Mouse (Mus musculus) embryonic facial prominence, embryonic 12.5 days (tissue): Measurements from ENCODE around the gene Kcnj12. TPM values are rescaled to one million over a fixed set of nuclear protein-coding genes. Genes with fewer than 3 reads are reported as not detected.

Experiments
- ATAC-seq: fragments of 200-750 bp; cut with Nextera tagmentation; 2 replicates; pipeline ENCODE4 v1.8.0; 2017; ENCODE audit not compliant: insufficient number of reproducible peaks, insufficient read depth, low FRiP score, low TSS enrichment
- H3K27ac ChIP-seq: fragments of 300-500 bp; sonication (generic); 2 replicates; pipeline ENCODE4 v1.5.1; 2016; ENCODE audit warnings: mild to moderate bottlenecking
- H3K27me3 ChIP-seq: fragments of 300-500 bp; sonication (generic); 2 replicates; pipeline ENCODE4 v1.6.1; 2016; ENCODE audit warnings: mild to moderate bottlenecking, moderate library complexity
- H3K36me3 ChIP-seq: fragments of 300-500 bp; sonication (generic); 2 replicates; pipeline ENCODE4 v1.6.1; 2016; ENCODE audit warnings: mild to moderate bottlenecking
- H3K4me1 ChIP-seq: fragments of 300-500 bp; sonication (generic); 2 replicates; pipeline ENCODE4 v1.6.1; 2016
- H3K4me2 ChIP-seq: fragments of 300-500 bp; sonication (generic); replicated peaks from 2 replicates; pipeline ENCODE4 v1.6.1; 2016; ENCODE audit warnings: mild to moderate bottlenecking, moderate library complexity
- H3K4me3 ChIP-seq: fragments of 300-500 bp; sonication (generic); 2 replicates; pipeline ENCODE4 v1.5.1; 2016; ENCODE audit warnings: mild to moderate bottlenecking
- H3K9ac ChIP-seq: fragments of 300-500 bp; sonication (generic); 2 replicates; pipeline ENCODE4 v1.6.1; 2016; ENCODE audit warnings: mild to moderate bottlenecking, moderate library complexity
- H3K9me3 ChIP-seq: fragments of 300-500 bp; sonication (generic); 2 replicates; pipeline ENCODE4 v1.6.1; 2016; ENCODE audit warnings: mild to moderate bottlenecking, moderate library complexity
- WGBS: fragments of 180-500 bp; shearing (Covaris S2); methylation state at CpG from one replicate; pipeline ENCODE4 v1.1.7; 2016; 5-methylcytosine and 5-hydroxymethylcytosine counted together
- polyA plus RNA-seq: library from polyadenylated mRNA; unstranded; fragments of >200 nt; fragmentation: Nextera tagmentation; extraction: Ambion mirVana; gene quantifications from 2 replicates; pipeline ENCODE4 v1.2.1, GENCODE M21; 2016

Gene Kcnj12
- polyA plus RNA-seq, 1 experiment from 2014 or later, result 3.9 TPM

GRCm38 (mm10) chr11:61040856-61041652 lies 18.7 kb downstream of the Kcnj12 start:
- no peak overlapping the region for H3K4me3 ChIP-seq
- H3K9ac ChIP-seq, result no peak overlapping the region
- H3K27ac ChIP-seq, result no peak overlapping the region
- peaks cover 5% of the 10 kb centered on the region; the same call in 1 of the 2 replicates for H3K27me3 ChIP-seq
- 83% methylated on average over 11 of the region's 11 CpGs for WGBS
- no peak for ATAC-seq
- H3K4me2 ChIP-seq, result no peak overlapping the region
- 0 out of 2 replicates have a peak, but pooled peaks cover 3% of the 10 kb centered on the region for H3K4me1 ChIP-seq
- no peaks in the 10 kb centered on the region for H3K36me3 ChIP-seq
- no peaks in the 10 kb centered on the region for H3K9me3 ChIP-seq

- Histone ChIP-seq H3K9ac (no peak overlapping the region), H3K27ac (no peak overlapping the region), H3K9me3 (no peaks in the 10 kb centered on the region), H3K27me3 (peaks cover 5% of the 10 kb centered on the region; the same call in 1 of the 2 replicates), H3K4me3 (no peak overlapping the region), H3K36me3 (no peaks in the 10 kb centered on the region), H3K4me2 (no peak overlapping the region), H3K4me1 (0 out of 2 replicates have a peak, but pooled peaks cover 4% of the 10 kb centered on the region)
- WGBS, result 30% methylated on average over 8 of the region's 8 CpGs
- no peak for ATAC-seq
Observed at GRCm38 (mm10) chr11:61042593-61042992, 20.2 kb downstream of the Kcnj12 start.

GRCm38 (mm10) chr11:61043055-61043992 lies 21.0 kb downstream of the Kcnj12 start:
- no peak for ATAC-seq
- H3K9ac ChIP-seq, result no peak overlapping the region
- H3K27me3 ChIP-seq, result peaks cover 5% of the 10 kb centered on the region; the same call in 1 of the 2 replicates
- H3K4me3 ChIP-seq, result no peak overlapping the region
- no peak overlapping the region for H3K27ac ChIP-seq
- no peak overlapping the region for H3K4me2 ChIP-seq
- 76% methylated on average over 12 of the region's 12 CpGs for WGBS
- H3K4me1 ChIP-seq, result 0 out of 2 replicates have a peak, but pooled peaks cover 4% of the 10 kb centered on the region
- no peaks in the 10 kb centered on the region for H3K36me3 ChIP-seq
- no peaks in the 10 kb centered on the region for H3K9me3 ChIP-seq

GRCm38 (mm10) chr11:61044741-61045140 lies 22.4 kb downstream of the Kcnj12 start:
- Histone ChIP-seq H3K4me3 (no peak overlapping the region), H3K27ac (no peak overlapping the region), H3K9ac (no peak overlapping the region), H3K27me3 (peaks cover 5% of the 10 kb centered on the region; the same call in 1 of the 2 replicates), H3K9me3 (no peaks in the 10 kb centered on the region), H3K4me1 (0 out of 2 replicates have a peak, but pooled peaks cover 4% of the 10 kb centered on the region), H3K36me3 (no peaks in the 10 kb centered on the region), H3K4me2 (no peak overlapping the region)
- WGBS, result 82% methylated on average over 5 of the region's 5 CpGs
- no peak for ATAC-seq

GRCm38 (mm10) chr11:61047441-61047840 lies 25.1 kb downstream of the Kcnj12 start:
- 74% methylated on average over 5 of the region's 5 CpGs for WGBS
- no peaks in the 10 kb centered on the region for H3K9me3 ChIP-seq
- H3K4me2 ChIP-seq, result no peak overlapping the region
- H3K9ac ChIP-seq, result no peak overlapping the region
- H3K4me1 ChIP-seq, result 0 out of 2 replicates have a peak, but pooled peaks cover 4% of the 10 kb centered on the region
- H3K36me3 ChIP-seq, result no peaks in the 10 kb centered on the region
- H3K27ac ChIP-seq, result no peak overlapping the region
- H3K4me3 ChIP-seq, result no peak overlapping the region
- H3K27me3 ChIP-seq, result peaks cover 5% of the 10 kb centered on the region; the same call in 1 of the 2 replicates
- ATAC-seq, result no peak

- WGBS, result 55% methylated on average over 8 of the region's 8 CpGs
- no peaks in the 10 kb centered on the region for H3K36me3 ChIP-seq
- H3K27ac ChIP-seq, result no peak overlapping the region
- no peak overlapping the region for H3K4me2 ChIP-seq
- no peak overlapping the region for H3K4me3 ChIP-seq
- no peaks in the 10 kb centered on the region for H3K4me1 ChIP-seq
- H3K9me3 ChIP-seq, result no peaks in the 10 kb centered on the region
- no peak for ATAC-seq
- H3K27me3 ChIP-seq, result no peaks in the 10 kb centered on the region
- H3K9ac ChIP-seq, result no peak overlapping the region
Observed at GRCm38 (mm10) chr11:61051151-61051550, 28.8 kb downstream of the Kcnj12 start.

- ATAC-seq, result no peak
- no peak overlapping the region for H3K27ac ChIP-seq
- 68% methylated on average over 5 of the region's 5 CpGs for WGBS
Observed at GRCm38 (mm10) chr11:61056871-61057270, 34.5 kb downstream of the Kcnj12 start.

GRCm38 (mm10) chr11:61059691-61060457 lies 37.5 kb downstream of the Kcnj12 start:
- no peak overlapping the region for H3K4me3 ChIP-seq
- ATAC-seq, result no peak
- no peak overlapping the region for H3K4me2 ChIP-seq
- H3K9ac ChIP-seq, result no peak overlapping the region
- 64% methylated on average over 10 of the region's 10 CpGs for WGBS
- no peak overlapping the region for H3K27ac ChIP-seq
- H3K36me3 ChIP-seq, result no peaks in the 10 kb centered on the region
- H3K9me3 ChIP-seq, result no peaks in the 10 kb centered on the region
- no peaks in the 10 kb centered on the region for H3K27me3 ChIP-seq
- H3K4me1 ChIP-seq, result 0 out of 2 replicates have a peak, but pooled peaks cover 3% of the 10 kb centered on the region

More at GRCm38 (mm10) chr11:61056871-61057270, 34.5 kb downstream of the Kcnj12 start:
- no peak overlapping the region for H3K4me3 ChIP-seq
- H3K27me3 ChIP-seq, result no peaks in the 10 kb centered on the region
- H3K9me3 ChIP-seq, result no peaks in the 10 kb centered on the region
- no peaks in the 10 kb centered on the region for H3K36me3 ChIP-seq
- H3K9ac ChIP-seq, result no peak overlapping the region
- no peak overlapping the region for H3K4me2 ChIP-seq
- H3K4me1 ChIP-seq, result 0 out of 2 replicates have a peak, but pooled peaks cover 3% of the 10 kb centered on the region

GRCm38 (mm10) chr11:61060634-61061033 lies 38.3 kb downstream of the Kcnj12 start:
- H3K27ac ChIP-seq, result no peak overlapping the region
- H3K4me1 ChIP-seq, result 0 out of 2 replicates have a peak, but pooled peaks cover 3% of the 10 kb centered on the region
- no peaks in the 10 kb centered on the region for H3K9me3 ChIP-seq
- H3K27me3 ChIP-seq, result no peaks in the 10 kb centered on the region
- no peak for ATAC-seq
- H3K9ac ChIP-seq, result no peak overlapping the region
- H3K36me3 ChIP-seq, result no peaks in the 10 kb centered on the region
- H3K4me3 ChIP-seq, result no peak overlapping the region
- WGBS, result 84% methylated on average over 4 of the region's 4 CpGs
- no peak overlapping the region for H3K4me2 ChIP-seq

- Histone ChIP-seq H3K27me3 (no peaks in the 10 kb centered on the region), H3K9ac (no peak overlapping the region), H3K9me3 (no peaks in the 10 kb centered on the region), H3K4me2 (no peak overlapping the region), H3K4me1 (0 out of 2 replicates have a peak, but pooled peaks cover 3% of the 10 kb centered on the region), H3K4me3 (no peak overlapping the region), H3K36me3 (no peaks in the 10 kb centered on the region), H3K27ac (no peak overlapping the region)
- WGBS, result 81% methylated on average over 18 of the region's 18 CpGs
- no peak for ATAC-seq
Observed at GRCm38 (mm10) chr11:61062548-61063461, 40.4 kb downstream of the Kcnj12 start.
